Mouse (Mus musculus) urinary bladder, adult 2 months (tissue): ENCODE results near the gene Memo1. TPM values are rescaled to one million over a fixed set of nuclear protein-coding genes. Genes with fewer than 3 reads are reported as not detected.
"Not testable (repeated sequence)": the region's sequence is repeated elsewhere in the genome, so short reads cannot be mapped to it uniquely, and the experiment has no call there.

Source experiments
- DNase-seq: peaks from one replicate; pipeline ENCODE4 v3.0.0; 2022; ENCODE audit warnings: low spot score
- polyA plus RNA-seq: library from polyadenylated mRNA; depleted of rRNA; stranded (reverse); fragments of >200 nt; gene quantifications from 2 replicates; pipeline ENCODE4 v1.2.3, GENCODE M21; 2012

The Memo1 gene
- polyA plus RNA-seq, 1 experiment, result 56.6 TPM

DNA sequence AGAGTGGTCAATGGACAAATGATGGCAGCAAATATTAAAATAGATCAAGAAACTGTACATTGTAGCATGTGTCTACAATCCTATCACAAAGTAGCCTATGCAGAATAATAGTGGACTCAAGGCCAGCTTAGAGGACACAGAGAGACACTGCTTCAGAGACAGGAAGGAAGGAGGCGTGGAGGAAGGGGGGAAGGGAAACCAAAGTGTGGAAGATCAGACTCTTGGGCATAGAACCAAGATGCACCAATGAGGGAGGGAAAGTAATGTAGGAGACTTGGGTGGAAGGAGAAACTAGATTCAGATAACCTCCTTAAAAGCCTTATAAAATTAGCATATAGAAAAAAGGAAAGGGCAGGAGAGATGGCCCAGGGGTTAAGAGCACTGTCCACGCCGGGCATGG lies 32.9 kb downstream of the Memo1 start:
- no peak for DNase-seq

- no peak for DNase-seq
These were observed 50.0 kb downstream of the Memo1 start for GRCm38 (mm10) chr17:74245284-74245683.

GRCm38 (mm10) chr17:74242788-74243187 lies 52.5 kb downstream of the Memo1 start:
- DNase-seq, result no peak

GRCm38 (mm10) chr17:74240322-74240721 lies 55.0 kb downstream of the Memo1 start:
- no peak for DNase-seq

DNA sequence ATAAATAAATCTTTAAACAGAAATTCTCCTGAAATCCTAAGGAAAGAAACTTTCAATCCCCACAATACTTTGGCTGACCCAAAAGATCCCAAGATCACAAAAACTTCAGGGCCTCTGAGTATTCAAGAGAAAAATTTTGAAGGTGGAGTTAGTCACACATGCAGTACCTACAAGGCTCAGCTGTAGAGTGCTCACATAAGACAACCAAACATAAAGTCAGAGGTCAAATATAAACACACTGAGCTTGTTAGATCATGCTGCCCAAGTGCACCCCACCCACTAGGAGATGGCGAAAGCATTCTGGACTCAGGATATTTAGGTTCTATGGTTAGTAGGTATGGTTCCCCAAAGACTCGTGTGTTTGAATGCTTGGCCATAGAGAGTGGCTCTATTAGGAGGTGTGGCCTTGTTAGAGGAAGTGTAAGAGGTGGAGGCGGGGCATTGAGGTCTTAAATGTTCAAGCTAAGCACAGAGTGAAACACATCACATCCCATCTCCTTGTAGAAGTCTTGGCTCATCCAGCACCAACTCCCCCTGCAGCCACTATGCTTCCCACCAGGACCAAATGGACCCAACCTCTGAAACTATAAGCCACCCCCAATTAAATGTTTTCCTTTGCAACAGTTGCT lies 67.1 kb downstream of the Memo1 start:
- no peak for DNase-seq

GRCm38 (mm10) chr17:74217304-74217703 lies 78.0 kb downstream of the Memo1 start:
- no peak for DNase-seq

DNA sequence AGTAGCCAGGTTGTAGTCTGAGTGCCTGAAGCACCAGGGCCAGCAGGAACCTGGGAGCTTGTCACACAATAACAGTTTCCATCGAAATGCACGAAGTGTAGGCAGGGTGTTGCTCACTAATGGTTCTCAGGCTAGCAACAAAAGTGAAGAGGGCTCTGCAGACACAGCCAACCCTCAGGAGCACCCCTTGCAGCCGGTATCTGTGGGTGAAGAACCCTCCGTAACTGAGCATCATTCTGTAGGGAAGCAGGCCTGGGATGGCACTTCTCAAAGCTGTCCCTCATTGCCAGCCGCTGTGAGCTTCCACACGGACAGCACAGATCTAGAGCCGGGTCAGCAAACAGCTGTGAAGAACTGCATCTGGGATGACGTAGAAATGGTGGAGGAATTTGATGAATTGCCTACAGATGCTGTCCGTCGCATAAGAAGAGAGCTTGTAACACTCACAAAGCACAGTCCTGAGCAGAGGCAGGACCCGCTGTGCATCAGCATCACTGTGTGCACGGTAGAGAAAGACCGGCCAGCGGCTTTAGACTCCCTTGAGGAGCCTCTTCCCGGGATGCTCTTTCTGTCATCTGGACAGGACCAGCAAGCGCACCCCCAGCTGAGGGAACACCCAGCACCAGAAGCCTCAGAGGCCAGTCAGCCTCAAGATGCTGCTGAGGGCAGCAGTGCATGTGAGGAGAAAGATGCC lies 82.3 kb downstream of the Memo1 start:
- not testable (repeated sequence) for DNase-seq

DNA sequence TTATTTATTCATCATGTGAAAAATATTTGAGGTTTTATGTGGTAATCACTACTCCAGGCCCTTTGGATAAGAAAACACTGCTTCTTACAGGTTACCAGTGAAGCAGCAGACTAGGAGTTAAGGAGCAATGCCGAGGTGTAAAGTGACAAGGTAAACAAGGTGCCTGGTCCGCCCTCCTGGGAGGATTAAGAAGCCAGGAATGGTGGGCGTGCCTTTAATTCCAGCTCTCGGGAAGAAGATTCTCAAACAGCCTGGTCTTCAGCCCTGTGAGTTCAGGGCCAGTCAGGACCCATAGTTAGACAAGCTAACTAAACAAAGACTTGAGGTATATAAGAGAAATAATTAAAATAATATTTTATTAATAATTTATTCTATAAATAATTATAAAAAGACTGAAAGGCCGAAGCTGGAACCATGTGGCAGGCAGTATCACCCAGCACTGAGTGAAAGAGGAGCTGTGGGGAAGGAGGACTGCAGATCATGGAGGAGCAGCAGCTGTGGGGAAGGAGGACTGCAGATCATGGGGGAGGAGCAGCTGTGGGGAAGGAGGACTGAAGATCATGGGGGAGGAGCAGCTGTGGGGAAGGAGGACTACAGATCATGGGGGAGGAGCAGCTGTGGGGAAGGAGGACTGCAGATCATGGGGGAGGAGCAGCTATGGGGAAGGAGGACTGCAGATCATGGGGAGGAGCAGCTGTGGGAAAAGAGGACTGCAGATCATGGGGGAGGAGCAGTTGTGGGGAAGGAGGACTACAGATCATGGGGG lies 86.0 kb downstream of the Memo1 start:
- DNase-seq, result no peak

DNA sequence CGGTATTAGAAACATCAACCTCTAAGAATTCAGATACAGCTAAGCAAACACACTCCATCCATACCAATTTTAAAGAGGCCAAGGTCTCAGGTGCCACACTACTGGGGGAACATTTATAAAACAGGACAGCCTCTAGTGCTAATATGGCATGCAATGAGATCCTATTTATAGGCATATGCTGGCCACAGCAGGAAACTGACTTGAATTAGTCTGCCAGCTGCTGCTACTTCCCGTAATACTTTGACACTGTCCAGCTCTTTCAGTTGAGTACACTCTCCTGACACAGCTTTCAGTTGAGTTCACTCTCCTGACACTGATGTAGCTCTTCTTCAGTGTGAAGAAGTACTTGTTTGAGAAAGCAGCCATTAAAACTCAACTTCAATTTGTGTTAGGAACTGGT lies 99.4 kb downstream of the Memo1 start:
- no peak for DNase-seq

- DNase-seq, result no peak
These were observed 100.6 kb downstream of the Memo1 start for GRCm38 (mm10) chr17:74194755-74195154.

- DNase-seq, result no peak
These were observed 101.9 kb downstream of the Memo1 start for GRCm38 (mm10) chr17:74193463-74193862.

- no peak for DNase-seq
These were observed 103.9 kb downstream of the Memo1 start for GRCm38 (mm10) chr17:74191446-74191845.

GRCm38 (mm10) chr17:74186197-74186596 lies 109.1 kb downstream of the Memo1 start:
- no peak for DNase-seq

GRCm38 (mm10) chr17:74184739-74185138 lies 110.6 kb downstream of the Memo1 start:
- no peak for DNase-seq

- DNase-seq, result no peak
These were observed 114.4 kb downstream of the Memo1 start for GRCm38 (mm10) chr17:74180889-74181288.

DNA sequence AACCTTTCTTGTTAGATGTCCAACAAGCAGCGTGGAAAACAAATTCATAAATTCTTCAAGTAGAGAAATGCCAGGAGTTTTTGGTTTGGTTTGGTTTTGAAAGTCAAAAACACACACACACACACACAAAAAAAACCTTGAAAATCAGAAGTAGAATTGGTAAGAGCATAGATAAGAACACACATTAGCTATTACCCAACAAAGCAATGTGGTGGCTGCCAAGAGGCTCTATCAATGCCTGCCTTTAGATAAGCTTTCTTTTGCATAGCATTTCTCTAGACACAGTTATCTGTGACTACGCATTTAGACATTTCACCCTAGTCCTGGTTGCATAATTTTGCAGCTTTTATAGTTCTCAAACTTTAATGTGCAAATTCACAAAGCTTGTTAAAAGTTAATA lies 115.7 kb downstream of the Memo1 start:
- DNase-seq, result not testable (repeated sequence)

DNA sequence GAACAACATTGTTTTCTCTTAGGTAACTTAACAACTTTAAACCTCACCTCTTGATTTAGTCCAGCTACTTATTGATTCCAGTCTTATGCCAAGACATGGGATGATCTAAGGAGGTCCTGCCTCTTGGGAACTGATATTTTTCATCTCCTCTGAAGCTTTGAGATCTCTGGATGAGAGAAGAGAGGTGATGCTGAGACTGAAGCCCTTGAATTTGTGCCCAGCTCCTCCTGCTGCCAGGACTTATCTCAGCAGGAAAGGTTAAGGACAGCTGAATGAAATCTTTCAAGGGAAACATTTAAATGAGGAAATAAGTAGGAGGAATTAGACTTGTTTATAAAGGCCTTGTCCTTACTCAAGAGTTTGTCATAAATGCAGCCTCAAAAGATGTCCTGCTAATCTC lies 121.6 kb downstream of the Memo1 start:
- DNase-seq, result no peak

DNA sequence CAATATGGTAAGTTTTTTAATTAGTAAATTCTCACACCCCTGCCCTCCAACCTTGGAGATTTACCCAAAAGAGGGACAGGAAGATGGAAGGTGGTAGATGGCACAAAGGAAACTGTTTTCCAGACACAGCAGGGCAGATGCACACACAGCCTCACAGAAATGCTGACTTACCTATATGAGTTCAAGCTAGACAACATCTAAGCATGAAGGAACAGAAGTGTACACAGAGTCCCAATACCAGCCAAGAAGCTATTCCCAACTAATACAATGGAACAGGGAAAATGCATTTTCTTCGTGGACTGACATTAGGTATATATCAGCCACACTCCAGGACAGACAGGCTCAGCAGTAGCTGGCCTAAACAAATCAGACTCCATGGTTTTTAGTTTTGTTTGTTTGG lies 122.5 kb downstream of the Memo1 start:
- no peak for DNase-seq

DNA sequence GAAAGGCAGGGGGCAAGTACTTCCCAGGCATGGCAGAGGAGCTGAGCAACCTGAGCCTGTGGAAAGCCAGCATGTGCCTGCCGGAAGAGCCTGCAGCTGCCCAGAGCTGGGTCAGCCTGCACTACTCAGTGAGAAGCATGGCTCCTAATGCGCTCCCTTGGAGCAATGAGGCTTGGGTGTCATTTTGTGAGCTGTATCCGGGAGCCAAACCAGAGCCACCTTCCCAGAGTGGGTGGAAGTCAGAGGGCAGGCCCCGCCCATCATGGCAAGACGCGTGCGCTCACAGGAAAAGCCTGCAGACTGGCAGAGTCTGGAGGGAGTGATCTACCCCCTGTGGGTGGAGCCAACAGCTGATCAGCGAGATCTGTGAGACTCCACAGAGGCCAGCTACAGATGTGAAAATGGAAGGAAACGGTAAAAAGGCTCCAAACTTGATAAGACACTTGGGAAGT lies 135.9 kb downstream of the Memo1 start:
- DNase-seq, result peak; percentile 38

DNA sequence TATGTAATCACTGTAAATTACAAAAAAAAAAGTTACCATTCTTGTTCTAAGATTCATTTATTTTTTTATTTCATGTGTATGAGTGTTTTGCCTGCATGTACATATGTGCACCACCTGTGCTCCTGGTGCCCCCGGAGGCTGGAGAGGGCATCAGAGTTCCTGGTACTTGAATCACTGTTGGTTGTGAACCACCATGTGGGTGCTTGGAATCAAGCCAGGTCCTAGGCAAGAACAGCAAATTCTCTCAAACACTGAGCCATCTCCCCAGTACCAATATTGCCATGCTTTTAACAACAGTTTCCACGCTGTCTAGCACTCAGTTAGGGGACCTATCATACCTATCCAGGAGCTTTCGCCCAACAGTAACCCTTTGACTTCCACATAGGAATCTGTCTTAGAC lies 137.2 kb downstream of the Memo1 start:
- no peak for DNase-seq
